Mouse (Mus musculus): ENCODE data around the gene Tmem26. TPM values are rescaled to one million over a fixed set of nuclear protein-coding genes. Genes with fewer than 3 reads are reported as not detected.

The Tmem26 gene
- polyA plus RNA-seq, 1 experiment = 0.34 TPM

DNA sequence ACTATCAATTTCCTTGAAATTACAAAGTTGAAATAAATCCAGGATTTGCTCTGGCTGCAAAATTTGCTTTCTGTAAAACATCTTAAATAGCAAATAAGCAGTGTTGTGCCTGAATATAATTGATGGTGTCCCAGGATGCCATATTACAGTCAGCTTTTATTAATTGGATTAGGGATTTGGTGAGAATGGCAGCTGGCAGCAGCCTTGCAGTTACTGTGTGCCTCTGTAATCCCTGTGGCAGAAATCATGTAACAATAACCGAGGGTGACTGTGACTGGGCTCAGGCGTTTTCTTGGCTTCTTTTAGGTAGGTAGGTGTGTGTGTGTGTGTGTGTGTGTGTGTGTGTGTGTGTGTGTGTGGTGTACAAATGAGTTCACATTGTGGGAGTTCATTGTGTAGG lies 16.8 kb downstream of the Tmem26 start:
- DNase-seq (ENCODE audit: extremely low spot score in 1 of 2, low spot score in 1 of 2) = no peak

DNA sequence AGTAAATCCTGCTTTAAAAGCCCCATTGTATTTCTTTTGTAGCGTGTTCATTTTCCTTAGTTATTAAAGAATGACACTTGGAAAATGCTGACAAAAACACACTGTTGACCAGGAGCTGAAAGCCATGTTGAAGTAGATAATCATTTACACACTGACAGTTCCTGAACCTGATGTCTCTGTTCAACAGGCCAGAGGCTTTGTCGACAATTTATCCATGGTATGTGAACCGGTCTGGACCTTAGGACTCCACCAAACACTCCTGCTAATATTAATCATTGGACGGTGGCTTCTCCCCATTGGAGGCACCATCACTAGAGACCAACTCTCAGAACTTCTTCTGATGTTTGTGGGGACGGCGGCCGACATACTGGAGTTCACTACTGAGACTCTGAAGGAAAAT lies 27.5 kb downstream of the Tmem26 start:
- no peak for DNase-seq (ENCODE audit: extremely low spot score in 1 of 2, low spot score in 1 of 2)

DNA sequence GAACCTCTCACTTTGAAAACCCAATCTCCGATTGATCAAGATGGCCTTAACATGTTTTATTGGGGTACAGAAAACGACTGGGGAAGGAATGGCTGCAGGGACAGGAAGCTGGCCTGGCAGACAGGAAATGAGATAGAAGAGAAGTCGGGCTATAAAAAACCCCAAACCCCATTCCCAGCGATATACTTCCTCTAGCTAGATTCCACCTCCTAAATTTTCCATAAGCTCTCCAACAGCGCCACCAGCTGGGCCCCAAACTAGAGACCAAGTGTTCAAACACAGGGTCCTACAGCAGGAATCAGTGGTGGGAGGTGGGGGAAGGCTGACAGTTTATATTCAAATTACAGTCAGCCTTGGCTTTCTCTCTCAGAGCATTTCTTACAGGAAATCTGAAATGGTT lies 35.8 kb downstream of the Tmem26 start:
- DNase-seq (ENCODE audit: extremely low spot score in 1 of 2, low spot score in 1 of 2) = peak in 1 of 2 experiments; percentile 31

GRCm38 (mm10) chr10:68759789-68760188 lies 36.3 kb downstream of the Tmem26 start:
- DNase-seq (ENCODE audit: extremely low spot score in 1 of 2, low spot score in 1 of 2) = no peak

- no peak for DNase-seq (ENCODE audit: extremely low spot score in 1 of 2, low spot score in 1 of 2)
Observed at GRCm38 (mm10) chr10:68781067-68781868, 57.8 kb downstream of the Tmem26 start.

DNA sequence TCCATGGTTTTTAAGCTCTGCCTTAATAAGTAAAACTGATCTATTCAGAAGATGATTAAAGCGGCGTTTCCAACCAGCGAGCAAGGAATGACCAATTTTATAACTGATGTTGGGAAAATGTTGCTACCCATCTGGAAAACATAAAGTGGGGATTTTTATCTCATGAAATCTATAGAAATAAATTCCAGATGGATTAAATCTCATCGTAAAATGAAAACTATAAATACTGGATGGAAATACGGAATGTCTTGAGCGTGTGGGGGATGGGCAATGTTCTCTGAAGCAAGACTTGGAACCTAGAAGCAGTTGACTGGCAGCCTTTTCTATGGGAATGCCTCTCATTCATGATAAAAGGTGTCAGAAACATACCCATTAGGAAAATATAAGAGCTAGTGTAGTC lies 59.3 kb downstream of the Tmem26 start:
- DNase-seq (ENCODE audit: extremely low spot score in 1 of 2, low spot score in 1 of 2) = no peak

DNA sequence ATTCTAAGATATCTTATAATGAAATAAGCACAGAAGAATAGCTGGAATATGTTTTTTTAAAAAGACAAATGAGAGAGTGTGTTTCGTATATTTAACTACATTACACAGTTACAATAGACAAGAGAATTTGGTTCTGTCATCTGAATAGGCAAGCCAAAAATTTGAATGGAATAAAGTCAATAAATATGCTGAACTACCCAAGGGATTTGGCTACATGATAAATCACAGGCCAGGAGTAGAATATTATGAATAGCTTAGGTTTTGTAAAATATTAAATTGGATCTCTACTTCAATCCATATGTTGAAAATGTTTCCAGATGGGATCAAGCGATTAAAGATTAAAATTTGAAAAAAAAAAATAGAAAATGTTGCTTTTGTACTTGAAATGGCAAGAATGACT lies 60.4 kb downstream of the Tmem26 start:
- no peak for DNase-seq (ENCODE audit: extremely low spot score in 1 of 2, low spot score in 1 of 2)

- no peak for DNase-seq (ENCODE audit: extremely low spot score in 1 of 2, low spot score in 1 of 2)
Observed at GRCm38 (mm10) chr10:68784463-68784862, 61.0 kb downstream of the Tmem26 start.

DNA sequence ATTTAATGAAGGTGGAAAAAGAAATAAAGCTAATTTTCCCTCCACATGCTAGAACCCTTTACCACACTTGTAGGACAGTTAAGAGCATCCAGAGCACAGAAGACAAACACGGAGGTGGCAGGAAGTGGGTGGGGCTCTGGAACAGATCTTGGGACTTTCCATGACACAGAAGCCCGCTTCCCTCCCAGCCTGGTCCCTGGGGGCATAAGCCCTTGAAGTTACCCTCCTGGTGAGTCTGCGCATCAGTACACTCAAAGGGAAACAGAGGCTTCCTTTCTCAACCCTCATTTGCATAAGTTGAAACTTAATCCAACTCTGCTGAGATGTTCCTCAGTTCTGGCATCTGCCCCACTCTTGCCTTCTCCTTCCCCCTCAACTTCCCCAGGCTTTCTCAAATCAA lies 72.0 kb downstream of the Tmem26 start:
- DNase-seq (ENCODE audit: extremely low spot score in 1 of 2, low spot score in 1 of 2) = peak in 1 of 2 experiments; percentile 6

GRCm38 (mm10) chr10:68799883-68800282 lies 76.4 kb downstream of the Tmem26 start:
- DNase-seq (ENCODE audit: extremely low spot score in 1 of 2, low spot score in 1 of 2) = no peak

GRCm38 (mm10) chr10:68800339-68800738 lies 76.9 kb downstream of the Tmem26 start:
- no peak for DNase-seq (ENCODE audit: extremely low spot score in 1 of 2, low spot score in 1 of 2)

DNA sequence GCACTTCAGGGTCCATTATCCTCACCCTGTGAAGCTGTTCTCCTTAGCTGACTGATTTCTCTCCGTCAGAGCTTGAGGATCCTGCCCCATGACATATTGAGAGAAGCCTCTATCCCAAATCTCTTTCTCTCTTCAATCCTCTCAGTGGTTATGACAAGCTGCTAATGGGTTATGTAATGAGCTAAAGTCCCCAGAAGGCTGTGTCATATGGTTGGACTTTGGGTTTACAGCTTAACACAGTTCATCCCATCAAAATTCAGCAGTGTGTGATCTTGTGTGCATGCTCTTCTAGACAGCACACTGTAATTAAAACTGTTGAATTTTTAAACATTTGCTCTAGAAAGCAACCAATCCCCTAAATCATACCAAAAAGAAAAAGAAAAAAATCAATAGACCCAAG lies 82.9 kb downstream of the Tmem26 start:
- DNase-seq (ENCODE audit: extremely low spot score in 1 of 2, low spot score in 1 of 2) = peak in 1 of 2 experiments; percentile 1

DNA sequence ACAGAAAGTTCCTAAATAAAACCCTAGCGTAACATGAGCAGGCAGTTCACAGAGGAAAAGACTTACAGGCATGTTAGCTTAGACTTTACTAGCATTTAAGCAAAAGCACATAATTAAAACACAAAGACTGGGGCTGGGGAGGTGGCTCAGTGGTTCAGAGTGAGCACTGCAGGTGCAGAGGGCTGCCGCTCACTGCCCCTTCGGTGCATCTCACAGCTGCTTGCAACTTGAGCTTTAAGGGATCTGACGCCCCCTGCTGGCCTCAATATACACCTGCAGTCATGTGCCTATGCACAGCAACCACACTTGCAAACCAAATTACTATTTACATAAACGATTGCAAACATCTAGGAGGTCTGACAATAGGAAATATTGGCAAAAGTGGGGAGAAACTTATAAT lies 87.5 kb downstream of the Tmem26 start:
- no peak for DNase-seq (ENCODE audit: extremely low spot score in 1 of 2, low spot score in 1 of 2)

DNA sequence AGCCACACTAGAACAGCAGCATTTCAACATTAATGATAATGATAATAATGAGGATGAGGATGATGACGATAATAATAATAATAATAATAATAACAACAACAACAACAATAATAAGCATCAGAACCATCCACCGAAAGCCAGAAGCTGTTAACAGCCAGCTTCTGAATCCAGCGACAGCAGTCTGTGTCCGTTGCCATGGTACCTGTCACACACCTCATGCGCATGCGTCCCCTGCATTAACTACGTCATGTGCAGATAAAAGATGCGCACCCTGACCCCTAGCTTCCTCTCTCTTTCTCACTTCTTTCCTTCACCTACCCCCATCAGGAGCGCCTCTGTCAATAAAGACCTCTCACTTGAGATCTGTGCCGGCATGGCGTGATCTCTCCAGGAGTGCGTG lies 89.3 kb downstream of the Tmem26 start:
- no peak for DNase-seq (ENCODE audit: extremely low spot score in 1 of 2, low spot score in 1 of 2)

- DNase-seq (ENCODE audit: extremely low spot score in 1 of 2, low spot score in 1 of 2) = no peak
Observed at GRCm38 (mm10) chr10:68817281-68817680, 93.8 kb downstream of the Tmem26 start.

- no peak for DNase-seq (ENCODE audit: extremely low spot score in 1 of 2, low spot score in 1 of 2)
Observed at GRCm38 (mm10) chr10:68818065-68818759, 94.8 kb downstream of the Tmem26 start.

DNA sequence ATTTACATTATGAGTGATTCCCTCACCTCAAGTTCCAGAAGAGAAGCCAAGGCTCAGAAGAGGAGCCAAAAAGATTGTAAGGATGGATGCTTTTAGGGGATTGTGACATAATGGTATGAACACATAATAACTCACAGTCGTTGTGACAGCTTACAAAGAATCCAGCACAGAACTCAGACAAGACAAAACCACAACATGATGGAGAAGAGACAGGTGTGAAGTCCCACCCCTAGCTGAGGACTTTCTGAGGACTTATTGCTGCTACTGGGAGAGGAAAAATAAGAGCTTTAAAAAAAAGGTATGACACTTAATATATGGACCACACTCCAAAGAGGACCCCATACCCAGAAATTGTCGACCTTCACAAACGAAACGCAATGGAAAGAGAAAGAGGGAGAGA lies 101.1 kb downstream of the Tmem26 start:
- no peak for DNase-seq (ENCODE audit: extremely low spot score in 1 of 2, low spot score in 1 of 2)

Other genes with a start within 250 kb of the Tmem26 start
- 1.8 and 1.9 TPM in 2 replicates for gene Cabcoco1, start 181.8 kb upstream of the Tmem26 start, polyA plus RNA-seq (2012; rRNA removed)